Mouse (Mus musculus) thymus, adult 2 months (tissue): ENCODE measurements around the gene Ush1g.

ENCODE experiments used
- CTCF ChIP-seq: fragments of 200-500 bp; IDR thresholded peaks from 2 replicates; pipeline ENCODE4 v1.5.1; 2012; ENCODE audit warnings: mild to moderate bottlenecking, control low read depth, low read length, moderate library complexity, borderline replicate concordance; ENCODE audit not compliant: control insufficient read depth, poor library complexity, insufficient read depth; ENCODE audit errors: extremely low read depth
- POLR2A ChIP-seq: fragments of 200-500 bp; IDR thresholded peaks from 2 replicates; pipeline ENCODE4 v1.6.1; 2012; ENCODE audit warnings: mild to moderate bottlenecking, low read length, control low read depth, moderate library complexity; ENCODE audit not compliant: control insufficient read depth, poor library complexity, insufficient read depth; ENCODE audit errors: extremely low read depth

- TF ChIP-seq CTCF = no peak
- no peak for TF ChIP-seq POLR2A
Measured at GRCm38 (mm10) chr11:115289885-115290284, 32.0 kb downstream of the Ush1g start.
